In genomic region chr16:13505055-13505454, GRCm38 (mm10) we compare ENCODE assay signal across 9 mouse cellular contexts.
A peak's percentile ranks its signal among the peaks of the same experiment; 100 is the strongest.
DNase-seq lines count a peak whose midpoint lies in the region; ATAC-seq lines count a peak whose summit lies in the region.
"Had no signal": no experiment of that assay in that cellular context is flagged by ENCODE, and none has a peak within 500 bp of the region (broad histone marks: within the 10 kb centered on the region; RNA-seq: fewer than 3 reads in every experiment).

No protein-coding gene starts in this region.

- DNase-seq in gastrocnemius, adult 18-20 months (ENCODE audit: low spot score), result peak; percentile 86
- DNase-seq in gastrocnemius, postnatal 4 days (ENCODE audit: low spot score in 2 of 2), result no peak
- DNase-seq in 416B (ENCODE audit: low read depth) (peak; percentile 70), liver (no peak)
- peak; percentile 79 to 81 for DNase-seq in adrenal gland, postnatal 36 days
- DNase-seq in gastrocnemius, postnatal 25 days, result peak; percentile 55
- no peak for DNase-seq in kidney, adult 8-10 months

- no peak for ATAC-seq in erythroblast, adult 5-6 weeks (replicated peaks; ENCODE audit: low FRiP score, poor library complexity, severe bottlenecking)
- ATAC-seq: hindbrain, postnatal 0 days had no signal

Comparison
In these comparisons a context has a peak if more than half of its experiments do, and no peak if none do; other contexts are left out.
1. DNase-seq: peak in gastrocnemius, adult 18-20 months (single experiment), 416B (single experiment), adrenal gland, postnatal 36 days (2 of 2) and gastrocnemius, postnatal 25 days (single experiment); none in gastrocnemius, postnatal 4 days (0 of 2), kidney, adult 8-10 months (0 of 2) and liver (single experiment).